Mouse (Mus musculus): ENCODE measurements around the gene Amotl1. TPM values are rescaled to one million over a fixed set of nuclear protein-coding genes. Genes with fewer than 3 reads are reported as not detected.

Amotl1 gene
- polyA plus RNA-seq, 1 experiment: not detected

GRCm38 (mm10) chr9:14574760-14575399 is 70.0 kb downstream of the Amotl1 start:
- Histone ChIP-seq H3K4me3 (ENCODE audit: insufficient read depth, low read depth, low read length) (no peak overlapping the region), H3K4me1 (ENCODE audit: control insufficient read depth, insufficient read depth, low read length) (peaks cover 11% of the 10 kb centered on the region), H3K27ac (ENCODE audit: insufficient read depth, low read depth, low read length) (no peak overlapping the region)
- 60% methylated on average over 12 of the region's 12 CpGs for WGBS
- no peak for TF ChIP-seq POLR2A (IDR thresholded peaks at IDR 0.05; ENCODE audit: insufficient read depth, low read depth, low read length)
- TF ChIP-seq CTCF (IDR thresholded peaks at IDR 0.05; ENCODE audit: insufficient read depth, low read depth, low read length): no peak

DNA sequence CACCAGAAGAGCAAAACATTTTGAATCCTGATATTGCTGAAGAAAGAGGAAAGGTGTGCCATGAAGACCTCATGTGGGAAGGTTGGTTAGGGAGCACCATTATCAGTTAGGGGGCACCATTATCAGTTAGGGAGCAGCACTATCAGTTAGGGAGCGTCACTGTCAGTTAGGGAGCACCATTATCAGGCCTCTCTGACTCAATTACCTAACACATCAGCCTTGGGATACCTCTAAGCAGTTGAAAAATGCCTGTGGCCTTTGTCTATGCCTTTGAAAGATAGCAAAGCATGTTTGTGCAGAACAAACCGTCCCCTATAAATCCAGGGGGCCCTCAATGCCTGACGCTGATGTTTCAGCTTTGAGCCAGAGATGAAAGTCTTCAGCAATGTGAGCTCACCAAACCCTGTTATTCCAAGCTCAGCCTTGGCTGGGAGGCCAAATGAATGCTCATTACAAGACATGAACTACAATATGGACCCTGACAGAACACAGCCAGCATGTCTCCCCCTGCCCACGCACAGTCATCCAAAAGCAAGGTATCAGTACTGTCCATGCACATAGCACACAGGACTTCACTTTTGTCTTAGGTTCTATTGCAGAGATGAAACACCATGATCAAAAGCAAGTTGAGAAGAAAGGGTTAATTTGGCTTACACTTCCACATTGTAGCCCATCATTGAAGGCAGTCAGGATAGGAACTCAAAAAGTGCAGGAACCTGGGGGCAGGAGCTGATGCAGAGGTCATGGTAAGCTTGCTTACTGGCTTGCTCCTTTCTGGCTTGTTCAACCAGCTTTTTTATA is 75.5 kb downstream of the Amotl1 start:
- no peak overlapping the region for H3K4me3 ChIP-seq (ENCODE audit: insufficient read depth, low read depth, low read length)
- no peak overlapping the region for H3K27ac ChIP-seq (ENCODE audit: insufficient read depth, low read depth, low read length)
- WGBS: 92% methylated on average over 4 of the region's 4 CpGs
- 0 out of 2 replicates have a peak, but pooled peaks cover 2% of the 10 kb centered on the region for H3K4me1 ChIP-seq (ENCODE audit: control insufficient read depth, insufficient read depth, low read length)
- TF ChIP-seq CTCF (IDR thresholded peaks at IDR 0.05; ENCODE audit: insufficient read depth, low read depth, low read length) (no peak), POLR2A (IDR thresholded peaks at IDR 0.05; ENCODE audit: insufficient read depth, low read depth, low read length) (no peak)

GRCm38 (mm10) chr9:14568487-14568886 is 76.4 kb downstream of the Amotl1 start:
- 0 out of 2 replicates have a peak, but pooled peaks cover 2% of the 10 kb centered on the region for H3K4me1 ChIP-seq (ENCODE audit: control insufficient read depth, insufficient read depth, low read length)
- TF ChIP-seq CTCF (IDR thresholded peaks at IDR 0.05; ENCODE audit: insufficient read depth, low read depth, low read length) (no peak), POLR2A (IDR thresholded peaks at IDR 0.05; ENCODE audit: insufficient read depth, low read depth, low read length) (no peak)
- no peak overlapping the region for H3K27ac ChIP-seq (ENCODE audit: insufficient read depth, low read depth, low read length)
- WGBS: 81% methylated on average over 2 of the region's 2 CpGs
- H3K4me3 ChIP-seq (ENCODE audit: insufficient read depth, low read depth, low read length): no peak overlapping the region

DNA sequence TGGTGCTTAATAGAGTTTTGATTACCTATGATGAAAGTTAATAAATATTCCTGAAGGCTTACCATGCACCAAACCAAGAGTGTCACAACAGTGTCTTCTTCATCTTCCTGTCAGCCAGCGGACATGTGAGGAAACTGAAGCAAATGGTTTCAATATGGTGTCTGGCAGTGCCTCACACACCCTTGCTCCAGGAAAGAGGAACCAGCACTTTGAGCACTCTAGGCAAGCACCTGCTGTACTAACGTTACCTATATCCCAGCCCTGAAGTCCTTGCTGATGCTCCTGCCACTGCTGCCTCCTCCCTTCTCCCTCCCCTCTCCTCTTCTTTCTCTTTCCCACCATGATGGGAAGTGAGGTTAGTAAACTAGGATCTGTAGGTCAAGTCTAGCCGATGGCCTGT is 80.4 kb downstream of the Amotl1 start:
- TF ChIP-seq POLR2A (IDR thresholded peaks at IDR 0.05; ENCODE audit: insufficient read depth, low read depth, low read length) (no peak), CTCF (IDR thresholded peaks at IDR 0.05; ENCODE audit: insufficient read depth, low read depth, low read length) (no peak)
- H3K4me1 ChIP-seq (ENCODE audit: control insufficient read depth, insufficient read depth, low read length): peaks cover 11% of the 10 kb centered on the region
- no peak overlapping the region for H3K27ac ChIP-seq (ENCODE audit: insufficient read depth, low read depth, low read length)
- 91% methylated on average over 3 of the region's 3 CpGs for WGBS
- no peak overlapping the region for H3K4me3 ChIP-seq (ENCODE audit: insufficient read depth, low read depth, low read length)

DNA sequence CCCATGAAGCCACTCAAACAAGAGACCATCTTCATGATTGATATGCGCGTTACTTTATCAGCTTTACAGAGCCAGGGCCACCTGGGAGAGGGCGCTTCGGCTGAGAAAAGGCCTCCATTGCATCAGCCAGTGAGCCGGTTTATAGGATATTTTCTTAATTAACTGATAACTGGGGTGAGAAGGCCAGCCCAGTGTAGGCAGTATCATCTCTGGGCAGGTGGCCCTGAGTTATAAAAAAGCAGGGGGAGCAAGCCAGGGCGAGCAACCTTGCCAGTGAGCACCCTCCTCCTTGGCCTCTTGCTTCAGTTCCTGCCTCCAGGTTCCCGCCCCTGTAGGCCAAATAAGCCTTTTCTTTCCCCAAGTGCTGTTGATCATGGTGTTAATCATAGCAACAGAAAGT is 81.5 kb downstream of the Amotl1 start:
- WGBS: 90% methylated on average over 7 of the region's 7 CpGs
- no peak overlapping the region for H3K27ac ChIP-seq (ENCODE audit: insufficient read depth, low read depth, low read length)
- H3K4me1 ChIP-seq (ENCODE audit: control insufficient read depth, insufficient read depth, low read length): peaks cover 14% of the 10 kb centered on the region
- TF ChIP-seq CTCF (IDR thresholded peaks at IDR 0.05; ENCODE audit: insufficient read depth, low read depth, low read length) (no peak), POLR2A (IDR thresholded peaks at IDR 0.05; ENCODE audit: insufficient read depth, low read depth, low read length) (no peak)
- no peak overlapping the region for H3K4me3 ChIP-seq (ENCODE audit: insufficient read depth, low read depth, low read length)

DNA sequence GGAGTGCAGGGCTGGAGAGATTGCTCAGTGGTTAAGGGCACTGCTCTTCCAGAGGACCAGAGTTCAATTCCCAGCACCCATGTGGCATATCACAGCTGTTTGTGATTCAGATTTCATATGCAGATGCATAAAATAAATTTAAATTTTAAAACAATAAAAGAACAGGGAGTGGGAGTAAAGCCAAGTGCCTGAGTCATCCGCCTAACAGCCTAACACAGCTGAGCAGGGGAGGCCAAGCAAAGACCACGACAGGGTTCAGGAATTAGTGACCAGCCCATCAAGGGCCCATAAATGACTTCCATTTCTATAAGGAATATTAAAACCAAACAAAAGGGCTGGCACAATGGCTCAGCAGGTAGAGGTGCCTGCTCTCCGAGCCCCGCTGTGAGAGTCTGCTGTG is 84.3 kb downstream of the Amotl1 start:
- TF ChIP-seq POLR2A (IDR thresholded peaks at IDR 0.05; ENCODE audit: insufficient read depth, low read depth, low read length) (no peak), CTCF (IDR thresholded peaks at IDR 0.05; ENCODE audit: insufficient read depth, low read depth, low read length) (no peak)
- WGBS: 60% methylated on average over 4 of the region's 4 CpGs

DNA sequence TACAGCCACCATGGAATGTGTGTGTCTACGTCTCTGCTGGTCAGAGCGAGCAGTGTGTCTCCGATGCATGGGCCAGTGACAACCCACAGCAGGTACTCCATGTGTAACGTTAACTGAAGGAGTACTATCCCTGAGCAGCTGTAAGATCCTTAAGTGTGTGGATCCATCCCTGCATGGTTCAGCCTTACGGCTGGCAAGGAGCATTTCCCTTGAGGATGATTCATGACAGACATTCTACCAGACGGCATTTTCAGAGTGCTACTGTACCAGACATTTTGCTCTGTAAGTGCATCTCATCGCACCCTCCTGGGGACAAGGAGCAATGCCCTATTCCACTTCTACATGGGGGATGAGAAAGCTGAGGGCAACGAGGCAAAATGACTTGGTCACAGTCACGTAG is 84.9 kb downstream of the Amotl1 start:
- TF ChIP-seq POLR2A (IDR thresholded peaks at IDR 0.05; ENCODE audit: insufficient read depth, low read depth, low read length): no peak
- TF ChIP-seq CTCF (IDR thresholded peaks at IDR 0.05; ENCODE audit: insufficient read depth, low read depth, low read length): no peak
- 63% methylated on average over 9 of the region's 9 CpGs for WGBS
- H3K4me1 ChIP-seq (ENCODE audit: control insufficient read depth, insufficient read depth, low read length): peaks cover 12% of the 10 kb centered on the region

More for the DNA sequence above, 84.3 kb downstream of the Amotl1 start:
- Histone ChIP-seq H3K27ac (ENCODE audit: insufficient read depth, low read depth, low read length) (peak overlapping the region; percentile 71), H3K4me3 (ENCODE audit: insufficient read depth, low read depth, low read length) (no peak overlapping the region), H3K4me1 (ENCODE audit: control insufficient read depth, insufficient read depth, low read length) (peaks cover 12% of the 10 kb centered on the region)

DNA sequence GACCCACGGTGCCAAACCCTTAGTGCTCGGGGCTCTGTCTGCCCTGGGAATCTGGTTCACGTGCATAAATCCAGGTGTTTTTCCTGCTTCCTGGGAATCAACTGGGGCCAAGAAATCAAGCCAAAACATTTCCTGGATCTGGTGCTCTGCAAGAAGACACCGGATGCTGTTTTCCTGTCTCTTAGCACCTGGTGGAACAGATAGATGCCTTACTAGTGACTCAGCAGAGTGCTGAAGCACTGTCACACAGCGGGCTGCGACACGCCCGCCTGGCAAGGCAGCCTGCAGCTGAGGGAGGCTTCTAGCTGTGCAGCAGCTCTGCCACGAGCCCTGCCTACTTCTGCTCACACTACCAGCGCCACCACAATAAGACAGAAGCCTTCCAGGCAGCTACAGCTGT is 85.4 kb downstream of the Amotl1 start:
- 31% methylated on average over 10 of the region's 10 CpGs for WGBS
- H3K27ac ChIP-seq (ENCODE audit: insufficient read depth, low read depth, low read length): peak overlapping the region; percentile 71
- TF ChIP-seq CTCF (IDR thresholded peaks at IDR 0.05; ENCODE audit: insufficient read depth, low read depth, low read length) (no peak), POLR2A (IDR thresholded peaks at IDR 0.05; ENCODE audit: insufficient read depth, low read depth, low read length) (no peak)
- peaks cover 12% of the 10 kb centered on the region for H3K4me1 ChIP-seq (ENCODE audit: control insufficient read depth, insufficient read depth, low read length)
- H3K4me3 ChIP-seq (ENCODE audit: insufficient read depth, low read depth, low read length): no peak overlapping the region

More for the DNA sequence above, 84.9 kb downstream of the Amotl1 start:
- H3K27ac ChIP-seq (ENCODE audit: insufficient read depth, low read depth, low read length): peak overlapping the region; percentile 71
- H3K4me3 ChIP-seq (ENCODE audit: insufficient read depth, low read depth, low read length): no peak overlapping the region

DNA sequence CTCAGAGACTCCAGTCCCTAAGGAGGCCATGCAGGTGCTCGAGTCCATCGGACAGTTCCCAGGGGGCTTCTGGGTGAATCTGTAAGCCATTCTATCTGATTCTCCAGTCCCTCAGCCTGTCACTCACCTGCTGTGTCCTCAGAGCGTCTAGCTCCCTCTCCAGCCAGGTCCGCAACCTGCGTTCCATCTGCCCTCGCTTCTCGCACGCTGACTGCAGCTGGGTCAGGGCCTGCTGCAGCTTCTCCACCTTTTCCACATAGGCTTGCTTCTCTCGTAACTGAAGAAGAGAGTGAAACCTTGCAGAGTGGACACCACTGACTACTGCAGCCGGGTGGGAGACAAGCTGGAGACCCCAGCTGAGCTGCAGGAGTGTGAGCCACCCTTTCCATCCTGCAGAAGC is 86.5 kb downstream of the Amotl1 start:
- 96% methylated on average over 10 of the region's 10 CpGs for WGBS
- no peak for TF ChIP-seq POLR2A (IDR thresholded peaks at IDR 0.05; ENCODE audit: insufficient read depth, low read depth, low read length)
- no peak for TF ChIP-seq CTCF (IDR thresholded peaks at IDR 0.05; ENCODE audit: insufficient read depth, low read depth, low read length)
- peaks cover 12% of the 10 kb centered on the region for H3K4me1 ChIP-seq (ENCODE audit: control insufficient read depth, insufficient read depth, low read length)
- H3K27ac ChIP-seq (ENCODE audit: insufficient read depth, low read depth, low read length): no peak overlapping the region
- H3K4me3 ChIP-seq (ENCODE audit: insufficient read depth, low read depth, low read length): no peak overlapping the region
